Mouse (Mus musculus): ENCODE measurements around the gene Ncln.
A peak's percentile ranks its signal among the peaks of the same experiment; 100 is the strongest.

Ncln gene

GRCm38 (mm10) chr10:81496264-81496901, at the start of gene Ncln:
TSS of gene Ncln (minus strand) at chr10:81496392.
- DNase-seq (ENCODE audit: low spot score) = peak; percentile 99

GRCm38 (mm10) chr10:81545161-81545747, 49.1 kb upstream of the Ncln start, which contains the start of gene Gna11:
TSS of gene Gna11 (minus strand) at chr10:81545190.
- peak; percentile 99 for DNase-seq (ENCODE audit: low spot score)

DNA sequence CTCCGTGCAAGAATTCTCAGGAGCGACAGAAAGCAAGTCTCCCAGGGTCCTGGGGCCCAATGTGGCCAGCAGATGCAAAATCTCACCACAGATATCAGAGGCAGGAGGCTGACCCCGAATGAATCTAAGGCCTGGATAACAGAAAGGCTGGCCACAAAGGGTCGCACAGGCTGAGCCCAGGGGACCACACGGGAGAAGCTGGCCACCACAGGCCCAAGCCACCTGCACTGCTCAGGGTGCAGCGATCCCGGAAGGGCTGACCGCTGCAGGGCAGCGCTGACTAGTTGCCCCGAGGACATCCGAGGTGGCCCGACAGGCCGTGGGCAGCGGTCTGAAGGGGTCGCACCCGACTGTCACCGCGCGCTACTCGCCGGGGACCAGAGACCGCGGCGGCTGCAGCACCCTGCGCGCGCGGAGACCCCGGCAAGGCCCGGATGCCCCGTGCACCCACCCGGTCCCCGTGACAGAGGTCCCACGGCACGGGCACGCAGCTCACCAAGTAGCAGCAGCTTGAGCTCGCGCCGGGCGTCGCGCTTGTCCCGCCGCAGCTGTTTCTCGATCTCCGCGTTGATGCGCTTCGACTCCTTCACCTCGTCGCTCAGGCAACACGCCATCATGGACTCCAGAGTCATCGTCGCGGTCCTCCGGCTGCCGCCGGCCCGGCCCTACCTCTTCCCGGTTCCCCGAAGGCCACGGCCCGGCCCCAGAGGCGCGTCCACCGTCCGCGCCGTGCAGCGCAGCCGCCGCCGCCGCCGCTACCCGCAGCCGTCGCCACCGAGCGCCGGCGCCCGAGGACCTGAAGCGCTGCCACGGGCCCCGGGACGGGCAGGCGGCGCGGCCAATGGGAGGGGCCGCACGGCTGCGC, 48.3 kb upstream of the Ncln start:
- DNase-seq (ENCODE audit: low spot score) = no peak

DNA sequence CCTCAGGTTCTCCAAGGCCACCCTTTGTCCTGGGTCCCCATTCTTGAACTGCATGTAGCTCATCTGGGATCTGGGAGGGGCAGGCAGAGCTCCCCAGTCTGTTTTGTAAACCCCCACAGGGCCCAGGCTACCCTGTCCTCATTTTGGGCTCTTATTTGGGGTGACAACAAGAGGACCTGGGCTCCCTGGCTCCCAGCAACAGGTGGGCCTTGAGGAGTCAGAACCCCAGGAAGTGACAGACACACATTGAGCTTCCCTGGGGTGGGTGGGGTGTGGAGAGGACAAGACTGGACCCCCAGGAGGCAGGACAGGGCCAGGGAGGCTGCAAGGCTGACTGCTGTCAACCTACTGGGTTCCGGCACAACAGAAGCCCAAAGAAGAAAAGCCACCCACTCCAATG, 47.4 kb upstream of the Ncln start:
- no peak for DNase-seq (ENCODE audit: low spot score)

DNA sequence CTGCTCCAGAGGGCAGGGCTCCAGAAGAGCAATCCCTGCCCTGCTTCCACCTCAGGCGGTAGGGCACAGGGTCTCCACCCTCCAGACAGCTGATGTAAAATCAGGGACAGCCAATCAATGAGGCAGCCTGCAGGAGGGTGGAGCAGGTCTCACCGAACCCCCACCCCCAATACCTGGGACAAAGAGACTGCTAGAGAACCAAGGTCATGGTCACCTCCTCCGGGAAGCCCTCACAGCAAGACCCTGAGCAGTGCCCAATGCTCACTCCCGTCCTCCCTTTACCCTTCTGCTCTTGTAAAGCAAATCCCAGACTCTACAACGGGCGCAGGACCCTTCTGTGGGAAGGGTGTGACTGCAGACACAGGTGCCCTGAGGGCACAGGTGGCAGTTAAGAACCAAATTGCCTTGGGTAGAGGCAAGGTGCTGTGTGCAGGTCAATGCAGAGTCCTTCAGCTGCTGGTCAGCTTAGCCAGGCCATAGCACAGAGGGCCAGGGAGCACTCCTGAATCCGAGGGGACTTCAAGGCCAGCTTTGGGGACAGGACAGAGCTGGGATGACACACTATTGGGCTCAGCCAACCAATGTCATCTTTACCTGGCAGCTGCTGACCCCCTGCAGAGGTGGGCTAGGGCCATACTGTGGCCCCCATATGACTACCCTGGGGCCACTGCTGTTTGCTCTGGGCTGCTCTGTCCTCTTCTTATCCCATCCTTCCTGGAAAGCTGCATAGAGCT, 46.7 kb upstream of the Ncln start:
- DNase-seq (ENCODE audit: low spot score) = no peak

DNA sequence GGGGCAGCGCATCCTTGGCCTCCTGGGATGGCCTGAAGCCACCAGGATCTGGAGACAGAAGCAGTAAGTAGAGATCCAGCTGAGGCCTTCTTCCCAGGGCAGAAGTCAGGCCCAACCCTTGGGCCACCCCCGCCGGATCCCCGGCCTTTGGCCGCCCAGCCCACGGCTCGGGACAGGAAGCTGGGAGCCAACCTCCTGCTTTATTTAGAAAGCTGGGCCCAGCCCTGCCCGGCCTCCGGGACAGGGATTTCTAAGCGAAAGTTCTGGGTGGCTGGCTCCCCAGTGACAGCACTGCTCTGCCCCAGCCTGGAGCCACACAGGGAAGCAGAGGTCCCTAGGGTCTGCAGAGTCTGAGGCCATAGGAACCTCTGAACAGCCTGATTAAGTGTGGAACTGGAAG, 45.6 kb upstream of the Ncln start:
- peak; percentile 71 for DNase-seq (ENCODE audit: low spot score)

DNA sequence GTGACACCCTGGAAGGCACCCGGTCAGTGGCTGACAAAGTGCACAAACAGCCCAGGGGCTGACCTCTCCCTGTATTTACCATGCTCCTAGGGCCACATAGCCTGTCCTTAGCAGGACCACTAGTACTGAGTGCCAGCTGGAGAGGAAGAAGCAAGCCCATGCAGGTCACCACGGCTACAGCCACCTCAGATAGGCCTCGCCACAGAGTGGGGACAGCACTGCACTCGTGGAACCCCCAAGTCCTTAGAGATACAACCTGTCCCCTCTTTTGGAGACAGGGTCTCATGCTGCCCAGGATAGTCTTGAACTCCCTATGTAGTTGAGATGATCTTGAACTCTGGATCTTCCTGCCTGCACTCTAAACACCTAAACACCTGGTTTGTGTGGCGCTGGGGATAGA, 45.2 kb upstream of the Ncln start:
- no peak for DNase-seq (ENCODE audit: low spot score)

GRCm38 (mm10) chr10:81538321-81539048, 42.3 kb upstream of the Ncln start:
- no peak for DNase-seq (ENCODE audit: low spot score)

- no peak for DNase-seq (ENCODE audit: low spot score)
These were observed 41.2 kb upstream of the Ncln start for GRCm38 (mm10) chr10:81537429-81537828.

- no peak for DNase-seq (ENCODE audit: low spot score)
These were observed 40.5 kb upstream of the Ncln start for GRCm38 (mm10) chr10:81536734-81537133.

DNA sequence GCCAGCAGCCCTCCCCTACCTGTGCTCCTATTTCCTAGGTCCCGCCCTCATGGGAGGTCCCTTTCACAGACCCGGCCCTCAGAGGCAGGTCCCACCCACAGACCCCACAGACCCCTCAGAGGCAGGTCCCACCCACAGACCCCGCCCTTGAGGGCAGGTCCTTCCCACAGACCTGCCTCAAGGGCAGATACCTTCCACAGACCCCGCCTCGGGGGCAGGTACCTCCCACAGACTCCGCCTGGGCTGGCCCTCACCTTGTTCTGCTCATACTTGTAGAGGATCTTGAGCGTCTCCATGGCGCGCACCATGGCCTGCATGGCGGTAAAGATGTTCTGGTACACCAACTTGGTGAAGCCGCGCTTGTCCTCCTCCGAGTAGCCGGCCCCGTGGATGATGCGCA, 38.6 kb upstream of the Ncln start:
- DNase-seq (ENCODE audit: low spot score) = no peak

GRCm38 (mm10) chr10:81526779-81527178, 30.6 kb upstream of the Ncln start:
- peak; percentile 87 for DNase-seq (ENCODE audit: low spot score)

DNA sequence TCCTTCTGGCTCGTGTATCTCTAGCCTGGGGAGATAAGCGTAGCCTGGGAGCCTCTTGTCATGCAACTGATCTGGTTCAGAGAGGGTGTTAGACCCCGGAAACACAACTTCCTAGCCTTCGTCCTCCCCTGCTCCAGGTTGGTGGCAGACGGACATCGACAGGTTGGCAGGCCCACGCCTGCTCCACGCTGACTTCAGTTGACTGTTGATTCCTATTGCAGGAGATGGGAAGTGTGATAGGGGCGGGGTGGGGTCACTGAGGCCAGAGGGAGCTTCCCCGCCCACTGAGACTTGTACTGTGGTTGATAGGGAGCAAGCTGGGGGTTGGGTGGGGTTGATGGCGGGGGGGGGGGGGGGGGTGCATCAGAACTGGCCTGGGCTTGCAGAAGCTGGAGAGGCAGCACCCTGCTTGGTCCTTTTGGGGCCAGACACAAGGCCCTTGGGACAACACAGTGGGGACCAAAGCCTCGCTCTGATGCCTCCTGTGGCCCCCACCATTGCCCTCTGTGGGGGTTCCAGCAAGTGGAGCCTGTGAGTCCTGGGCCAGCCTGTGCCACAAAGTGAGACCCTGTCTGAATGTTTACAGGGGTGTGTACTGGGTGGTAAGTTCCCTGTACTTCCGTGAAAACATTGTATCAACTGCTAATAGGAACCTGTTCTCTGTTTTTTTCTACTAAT, 29.0 kb upstream of the Ncln start:
- no peak for DNase-seq (ENCODE audit: low spot score)

- peak; percentile 42 for DNase-seq (ENCODE audit: low spot score)
These were observed 27.9 kb upstream of the Ncln start, which contains the start of gene Gna15 for GRCm38 (mm10) chr10:81524051-81524605. TSS of gene Gna15 (minus strand) at chr10:81524225.

- no peak for DNase-seq (ENCODE audit: low spot score)
These were observed 27.4 kb upstream of the Ncln start for GRCm38 (mm10) chr10:81523570-81523969.

DNA sequence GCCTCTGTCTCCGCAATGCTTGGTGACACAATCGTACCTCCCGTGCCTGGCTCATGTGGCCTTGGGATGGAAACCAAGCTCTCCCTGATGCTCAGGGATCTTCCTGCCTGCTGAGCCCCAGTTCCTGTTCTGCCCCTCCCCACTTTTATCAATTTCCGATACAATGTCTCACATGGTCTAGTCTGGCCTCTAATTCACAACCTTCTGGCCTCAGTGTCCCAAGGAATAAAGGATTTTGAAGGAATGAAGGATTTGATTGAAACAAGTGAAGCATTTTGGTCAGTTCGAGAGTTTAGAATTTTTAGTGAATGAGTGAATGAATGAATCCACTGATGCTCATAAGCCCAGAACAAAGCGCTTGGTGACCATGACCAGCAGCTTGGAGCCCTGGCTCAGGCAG, 26.9 kb upstream of the Ncln start:
- no peak for DNase-seq (ENCODE audit: low spot score)

DNA sequence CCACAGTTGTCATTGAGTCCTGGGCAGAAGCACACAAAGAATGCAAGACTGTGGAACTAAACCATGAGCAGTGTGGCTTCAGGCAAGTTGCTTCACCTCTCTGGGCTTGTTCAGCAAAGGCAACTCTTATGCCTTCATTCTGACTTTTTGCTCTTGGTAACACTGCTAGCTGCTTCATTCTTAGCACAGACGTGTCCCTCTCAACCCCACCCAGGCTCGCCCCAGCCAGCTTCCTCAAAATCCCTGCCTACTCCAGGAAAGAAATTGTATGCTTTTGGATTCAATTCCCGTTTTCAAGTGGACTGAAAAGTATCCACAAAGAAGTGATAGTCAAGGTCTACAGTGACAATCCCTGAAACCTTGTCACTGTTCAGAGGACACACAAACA, 23.8 kb upstream of the Ncln start:
- DNase-seq (ENCODE audit: low spot score) = no peak

DNA sequence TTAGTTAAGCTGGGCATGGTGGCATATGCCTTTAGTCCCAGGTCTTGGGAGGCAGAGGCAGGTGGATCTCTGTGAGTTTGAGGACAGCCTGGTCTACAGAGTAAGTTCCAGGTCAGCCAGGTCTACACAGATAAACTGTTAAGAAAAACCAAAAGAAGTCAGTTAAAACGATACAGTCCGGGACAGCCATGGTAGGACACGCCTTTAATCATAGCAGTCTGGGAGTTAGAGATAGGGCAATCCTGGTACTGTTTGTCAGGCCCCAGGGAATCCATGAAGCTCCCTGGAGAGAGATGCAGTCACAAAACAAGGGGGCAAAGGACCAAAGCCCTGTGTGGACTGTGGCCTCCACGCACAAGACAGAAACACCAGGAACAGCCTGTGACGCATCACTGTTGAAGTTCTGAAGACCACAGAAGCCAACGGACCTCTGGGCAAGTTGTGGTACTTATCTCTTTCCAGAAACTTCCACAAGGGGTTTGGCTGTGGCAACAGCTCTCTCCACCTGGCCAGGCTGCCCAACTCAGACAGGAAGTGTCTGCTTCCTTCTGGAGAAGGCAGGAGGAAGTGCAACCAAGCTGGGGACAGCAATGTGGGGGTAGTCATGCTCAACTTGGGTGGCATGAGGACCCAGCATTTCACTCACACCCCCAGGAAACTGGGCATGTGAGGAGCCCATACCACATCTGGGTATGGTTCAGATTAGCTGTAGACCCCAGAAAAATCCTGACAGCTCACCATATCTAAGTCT, 23.2 kb upstream of the Ncln start:
- no peak for DNase-seq (ENCODE audit: low spot score)

DNA sequence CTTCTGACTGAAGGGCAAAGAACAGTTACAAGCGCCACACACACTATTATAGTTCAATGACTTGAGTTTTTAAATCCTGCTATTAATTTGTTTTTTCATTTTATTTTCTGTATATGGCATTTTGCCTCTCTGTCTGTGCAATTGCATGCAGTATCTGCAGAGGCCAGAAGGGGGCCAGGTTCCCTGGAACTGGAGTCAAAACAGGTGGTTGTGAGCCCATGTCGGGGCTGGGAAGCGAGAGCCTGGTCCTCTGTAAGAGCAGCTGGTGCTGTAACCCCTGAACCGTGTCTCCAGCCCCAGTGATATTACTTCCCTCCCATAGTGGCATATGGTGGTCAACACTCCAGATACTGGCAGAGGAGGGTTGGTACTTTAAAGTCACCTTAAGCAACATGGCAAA, 22.4 kb upstream of the Ncln start:
- peak; percentile 71 for DNase-seq (ENCODE audit: low spot score)

- DNase-seq (ENCODE audit: low spot score) = no peak
These were observed 21.0 kb upstream of the Ncln start for GRCm38 (mm10) chr10:81517227-81517626.

Data from lung, postnatal 25 days (tissue).